Mouse (Mus musculus) lung, adult 18-20 months (tissue): Measurements from ENCODE around the gene Sfi1.
"Not testable (repeated sequence)": the region's sequence is repeated elsewhere in the genome, so short reads cannot be mapped to it uniquely, and the experiment has no call there.

Experiments used
- DNase-seq, 2 experiments: peaks; one replicate each; pipeline ENCODE4 v3.0.0; 2022; ENCODE audit warnings: mixed read lengths in 2 of 2

Sfi1 gene

GRCm38 (mm10) chr11:3101072-3101874 lies 92.0 kb downstream of the Sfi1 start:
- no peak for DNase-seq

GRCm38 (mm10) chr11:3100066-3100645 lies 93.1 kb downstream of the Sfi1 start:
- not testable (repeated sequence) for DNase-seq
